Mouse (Mus musculus) hindbrain, embryonic 14.5 days (tissue): Measurements from ENCODE around the gene Hadhb. TPM values are rescaled to one million over a fixed set of nuclear protein-coding genes. Genes with fewer than 3 reads are reported as not detected.

Experiments used
- ATAC-seq: fragments of 200-750 bp; cut with Nextera tagmentation; 2 replicates; pipeline ENCODE4 v1.8.0; 2017; ENCODE audit warnings: moderate number of reproducible peaks, mild to moderate bottlenecking, moderate TSS enrichment, moderate library complexity; ENCODE audit not compliant: low FRiP score
- DNase-seq: peaks from one replicate; pipeline ENCODE4 v3.0.0-alpha.2; 2015; ENCODE audit warnings: low spot score
- H3K27ac ChIP-seq: fragments of 300-500 bp; sonication (generic); 2 replicates; pipeline ENCODE4 v1.5.1; 2014; ENCODE audit warnings: mild to moderate bottlenecking, moderate library complexity
- H3K27me3 ChIP-seq: fragments of 300-500 bp; sonication (generic); 2 replicates; pipeline ENCODE4 v1.6.1; 2014; ENCODE audit warnings: mild to moderate bottlenecking, low read length, mixed read lengths; ENCODE audit not compliant: control insufficient read depth, insufficient read depth
- H3K36me3 ChIP-seq: fragments of 300-500 bp; sonication (generic); replicated peaks from 2 replicates; pipeline ENCODE4 v1.6.1; 2014; ENCODE audit not compliant: control insufficient read depth, insufficient read depth
- H3K4me1 ChIP-seq: fragments of 300-500 bp; sonication (generic); replicated peaks from 2 replicates; pipeline ENCODE4 v1.6.1; 2014; ENCODE audit warnings: antibody characterized with exemption, low read length, mixed read lengths; ENCODE audit not compliant: control insufficient read depth, insufficient read depth
- H3K4me2 ChIP-seq: fragments of 300-500 bp; sonication (generic); replicated peaks from 2 replicates; pipeline ENCODE4 v1.6.1; 2014; ENCODE audit warnings: mild to moderate bottlenecking, moderate library complexity
- H3K4me3 ChIP-seq: fragments of 300-500 bp; sonication (generic); replicated peaks from 2 replicates; pipeline ENCODE4 v1.5.1; 2014; ENCODE audit warnings: mild to moderate bottlenecking, low read length
- H3K9ac ChIP-seq: fragments of 300-500 bp; sonication (generic); 2 replicates; pipeline ENCODE4 v1.6.1; 2014
- H3K9me3 ChIP-seq: fragments of 300-500 bp; sonication (generic); 2 replicates; pipeline ENCODE4 v1.6.1; 2016; ENCODE audit warnings: low read length; ENCODE audit not compliant: control insufficient read depth
- WGBS: fragments of 180-500 bp; shearing (Covaris S2); extraction: QIAGEN DNeasy Blood & Tissue Kit; methylation state at CpG from one replicate; pipeline ENCODE4 v1.1.7; 2014; 5-methylcytosine and 5-hydroxymethylcytosine counted together
- polyA plus RNA-seq: library from polyadenylated mRNA; unstranded; fragments of >200 nt; fragmentation: Nextera tagmentation; extraction: Ambion mirVana; gene quantifications from 2 replicates; pipeline ENCODE4 v1.2.1, GENCODE M21; 2014

Hadhb gene
- polyA plus RNA-seq, 1 experiment from 2014 or later = 62.3 TPM

- WGBS = 92% methylated on average over 6 of the region's 6 CpGs
- no peak overlapping the region for H3K9ac ChIP-seq
- no peaks in the 10 kb centered on the region for H3K4me1 ChIP-seq
- H3K27me3 ChIP-seq = no peaks in the 10 kb centered on the region
- no peaks in the 10 kb centered on the region for H3K9me3 ChIP-seq
- DNase-seq = no peak
- H3K36me3 ChIP-seq = peaks cover 99% of the 10 kb centered on the region
- no peak overlapping the region for H3K4me3 ChIP-seq
- no peak overlapping the region for H3K4me2 ChIP-seq
- no peak overlapping the region for H3K27ac ChIP-seq
- no peak for ATAC-seq
Observed at GRCm38 (mm10) chr5:30122481-30122880, 32.6 kb upstream of the Hadhb start.

- Histone ChIP-seq H3K9ac (no peak overlapping the region), H3K27me3 (no peaks in the 10 kb centered on the region), H3K4me1 (no peaks in the 10 kb centered on the region), H3K4me3 (no peak overlapping the region), H3K9me3 (no peaks in the 10 kb centered on the region), H3K4me2 (no peak overlapping the region), H3K36me3 (peaks cover 99% of the 10 kb centered on the region), H3K27ac (no peak overlapping the region)
- 46% methylated on average over 5 of the region's 5 CpGs for WGBS
- DNase-seq (no peak), ATAC-seq (no peak)
Observed at GRCm38 (mm10) chr5:30125587-30125986, 29.5 kb upstream of the Hadhb start.

DNA sequence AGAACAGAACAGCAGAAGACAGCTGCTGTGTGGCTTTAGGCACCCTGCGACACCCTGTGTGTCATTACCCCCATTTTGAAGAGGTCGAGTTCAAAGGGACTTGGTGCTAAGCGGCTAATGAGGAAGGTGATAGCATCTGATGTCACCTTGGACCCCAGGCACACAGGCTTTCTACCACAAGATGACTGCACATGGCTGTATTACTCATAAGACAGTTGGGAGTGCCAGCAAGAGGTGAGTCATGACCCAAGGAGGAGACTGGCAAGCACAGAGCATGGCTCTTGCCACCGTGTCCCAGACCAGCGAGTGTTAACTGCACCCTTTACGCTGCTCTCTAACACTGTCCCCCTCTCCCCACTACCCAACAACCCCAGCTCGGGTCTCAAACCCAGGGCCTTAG is 28.3 kb upstream of the Hadhb start:
- 87% methylated on average over 7 of the region's 7 CpGs for WGBS
- Histone ChIP-seq H3K9ac (no peak overlapping the region), H3K9me3 (no peaks in the 10 kb centered on the region), H3K4me1 (no peaks in the 10 kb centered on the region), H3K27me3 (no peaks in the 10 kb centered on the region), H3K4me3 (no peak overlapping the region), H3K27ac (no peak overlapping the region), H3K4me2 (no peak overlapping the region), H3K36me3 (peaks cover 94% of the 10 kb centered on the region)
- ATAC-seq = no peak
- DNase-seq = no peak

DNA sequence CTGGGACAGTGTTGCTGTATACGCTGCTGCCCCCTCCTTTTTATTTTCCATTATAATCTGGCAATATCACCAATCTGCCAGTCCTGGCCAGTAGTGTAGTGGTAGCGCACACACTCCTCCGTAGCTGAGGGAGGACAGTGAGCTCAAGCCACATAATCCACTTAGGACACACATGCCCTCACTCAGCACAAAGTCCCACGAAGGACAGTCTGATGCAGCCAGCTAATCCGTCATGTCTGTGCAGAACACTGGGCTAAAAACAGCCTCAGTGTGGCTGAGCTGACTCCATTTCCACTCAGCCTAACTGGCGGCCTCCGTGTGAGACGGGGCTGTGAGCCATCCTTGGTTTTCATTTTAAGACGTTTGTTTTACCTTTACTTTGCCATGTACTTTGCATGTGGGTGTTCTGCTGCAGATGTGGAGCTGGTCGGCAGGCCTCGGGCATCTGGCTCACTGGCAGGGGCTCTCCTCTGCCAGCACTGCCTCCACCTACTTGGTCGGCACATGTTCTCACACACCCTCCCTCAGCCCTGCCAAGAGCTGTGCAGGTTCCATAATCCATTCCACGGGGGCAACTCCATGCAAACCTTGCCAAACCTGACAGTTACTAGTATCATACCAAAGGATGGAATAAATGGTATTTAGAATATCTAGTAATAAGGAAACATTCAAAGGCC is 27.0 kb upstream of the Hadhb start:
- WGBS = 95% methylated on average over 13 of the region's 13 CpGs
- ATAC-seq (no peak), DNase-seq (no peak)
- Histone ChIP-seq H3K4me3 (no peak overlapping the region), H3K4me1 (no peaks in the 10 kb centered on the region), H3K4me2 (no peak overlapping the region), H3K27me3 (no peaks in the 10 kb centered on the region), H3K36me3 (peaks cover 94% of the 10 kb centered on the region), H3K9ac (no peak overlapping the region), H3K9me3 (no peaks in the 10 kb centered on the region), H3K27ac (no peak overlapping the region)

DNA sequence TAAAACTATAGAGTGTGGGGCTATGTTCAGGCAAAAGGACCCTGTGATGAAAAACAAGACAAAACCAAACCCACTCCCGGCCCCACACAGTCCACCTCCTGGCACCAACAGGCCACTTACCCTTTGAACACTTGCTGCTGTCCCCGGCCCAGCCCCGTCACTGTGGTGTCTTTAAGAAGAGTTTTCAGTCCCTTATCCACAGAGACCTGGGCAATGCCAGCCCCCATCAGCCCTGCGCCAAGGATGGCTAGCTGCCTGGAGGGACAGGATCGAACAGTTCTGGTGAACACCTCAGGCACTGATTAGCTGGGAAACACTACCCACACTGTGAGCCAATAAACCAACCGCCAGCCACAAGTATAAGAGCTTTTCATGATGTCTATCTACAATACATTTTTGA is 26.4 kb upstream of the Hadhb start:
- WGBS = 96% methylated on average over 6 of the region's 6 CpGs
- no peaks in the 10 kb centered on the region for H3K9me3 ChIP-seq
- H3K36me3 ChIP-seq = peaks cover 94% of the 10 kb centered on the region
- no peak for ATAC-seq
- H3K4me2 ChIP-seq = no peak overlapping the region
- H3K27ac ChIP-seq = no peak overlapping the region
- no peak overlapping the region for H3K9ac ChIP-seq
- no peak for DNase-seq
- no peaks in the 10 kb centered on the region for H3K4me1 ChIP-seq
- H3K27me3 ChIP-seq = no peaks in the 10 kb centered on the region
- no peak overlapping the region for H3K4me3 ChIP-seq

GRCm38 (mm10) chr5:30131246-30131645 is 23.8 kb upstream of the Hadhb start:
- H3K9ac ChIP-seq = no peak overlapping the region
- H3K27me3 ChIP-seq = no peaks in the 10 kb centered on the region
- ATAC-seq (no peak), DNase-seq (no peak)
- no peaks in the 10 kb centered on the region for H3K4me1 ChIP-seq
- no peak overlapping the region for H3K4me3 ChIP-seq
- no peak overlapping the region for H3K4me2 ChIP-seq
- 96% methylated on average over 4 of the region's 4 CpGs for WGBS
- H3K27ac ChIP-seq = no peak overlapping the region
- peaks cover 91% of the 10 kb centered on the region for H3K36me3 ChIP-seq
- no peaks in the 10 kb centered on the region for H3K9me3 ChIP-seq

GRCm38 (mm10) chr5:30132173-30132572 is 22.9 kb upstream of the Hadhb start:
- no peaks in the 10 kb centered on the region for H3K4me1 ChIP-seq
- WGBS = 95% methylated on average over 2 of the region's 2 CpGs
- no peaks in the 10 kb centered on the region for H3K9me3 ChIP-seq
- H3K36me3 ChIP-seq = peaks cover 88% of the 10 kb centered on the region
- ATAC-seq = no peak
- H3K4me3 ChIP-seq = no peak overlapping the region
- H3K4me2 ChIP-seq = no peak overlapping the region
- no peak overlapping the region for H3K9ac ChIP-seq
- H3K27me3 ChIP-seq = no peaks in the 10 kb centered on the region
- DNase-seq = no peak
- H3K27ac ChIP-seq = no peak overlapping the region

- H3K36me3 ChIP-seq = peaks cover 87% of the 10 kb centered on the region
- no peaks in the 10 kb centered on the region for H3K4me1 ChIP-seq
- DNase-seq (no peak), ATAC-seq (no peak)
- H3K4me3 ChIP-seq = no peak overlapping the region
- 95% methylated on average over 11 of the region's 11 CpGs for WGBS
- no peak overlapping the region for H3K27ac ChIP-seq
- no peaks in the 10 kb centered on the region for H3K9me3 ChIP-seq
- H3K9ac ChIP-seq = no peak overlapping the region
- no peaks in the 10 kb centered on the region for H3K27me3 ChIP-seq
- no peak overlapping the region for H3K4me2 ChIP-seq
Observed at GRCm38 (mm10) chr5:30135711-30136231, 19.3 kb upstream of the Hadhb start.

- no peak overlapping the region for H3K4me2 ChIP-seq
- no peak overlapping the region for H3K9ac ChIP-seq
- H3K9me3 ChIP-seq = no peaks in the 10 kb centered on the region
- no peaks in the 10 kb centered on the region for H3K4me1 ChIP-seq
- no peaks in the 10 kb centered on the region for H3K27me3 ChIP-seq
- WGBS = 92% methylated on average over 9 of the region's 9 CpGs
- no peak for ATAC-seq
- no peak overlapping the region for H3K4me3 ChIP-seq
- no peak overlapping the region for H3K27ac ChIP-seq
- no peak for DNase-seq
- peaks cover 90% of the 10 kb centered on the region for H3K36me3 ChIP-seq
Observed at GRCm38 (mm10) chr5:30137271-30137670, 17.8 kb upstream of the Hadhb start.

DNA sequence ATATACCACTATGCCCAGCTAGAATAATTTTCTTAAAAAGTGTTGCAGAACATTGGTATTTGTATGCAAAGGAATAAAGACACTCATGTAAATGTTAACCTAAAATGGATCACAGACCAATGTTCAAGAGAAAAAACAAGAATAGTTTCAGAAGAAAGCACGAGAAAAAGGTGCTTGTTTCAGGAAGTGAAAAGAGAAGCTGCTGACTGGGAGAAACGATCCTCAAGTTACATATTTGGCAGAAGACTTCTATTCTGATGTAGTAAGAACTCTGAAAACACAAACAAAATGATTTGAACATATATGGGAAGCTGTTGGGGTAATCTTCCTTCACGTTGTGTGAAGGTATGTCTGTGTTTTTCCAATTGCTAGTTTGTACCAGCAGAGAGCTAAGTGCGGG is 16.9 kb upstream of the Hadhb start:
- Histone ChIP-seq H3K9me3 (no peaks in the 10 kb centered on the region), H3K4me3 (no peak overlapping the region), H3K27me3 (no peaks in the 10 kb centered on the region), H3K9ac (no peak overlapping the region), H3K4me2 (no peak overlapping the region), H3K4me1 (no peaks in the 10 kb centered on the region), H3K27ac (no peak overlapping the region), H3K36me3 (peaks cover 90% of the 10 kb centered on the region)
- ATAC-seq (no peak), DNase-seq (no peak)
- WGBS = 93% methylated on average over 4 of the region's 4 CpGs
